Mouse (Mus musculus) B cell, adult 2 months (primary cell): ENCODE data around the gene Ier2.
A peak's percentile ranks its signal among the peaks of the same experiment; 100 is the strongest.

Experiments
- DNase-seq, 2 experiments: peaks; one replicate each; pipeline ENCODE4 v3.0.0; 2022

The Ier2 gene

DNA sequence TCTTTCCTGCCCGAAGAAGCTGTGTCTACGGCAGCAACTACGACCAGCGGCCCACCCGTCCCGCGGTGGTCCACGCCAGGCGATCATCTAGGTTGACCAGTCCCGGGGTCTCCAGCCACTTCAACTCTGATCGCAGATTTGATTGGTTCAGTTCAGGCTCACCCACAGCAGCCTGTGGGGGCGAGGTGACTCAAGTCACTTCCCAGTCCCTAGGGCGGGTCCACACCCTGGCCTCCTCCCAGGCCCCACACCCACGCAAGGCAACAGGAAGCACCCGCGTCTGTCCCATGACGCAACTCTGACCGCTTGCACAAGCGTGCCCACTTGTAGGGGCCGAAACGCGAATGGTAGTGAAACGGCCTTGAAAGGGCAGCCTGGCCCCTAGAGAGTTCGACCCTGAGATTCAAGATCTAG, 1.2 kb downstream of the Ier2 start:
- peak; percentile 83 to 85 for DNase-seq

DNA sequence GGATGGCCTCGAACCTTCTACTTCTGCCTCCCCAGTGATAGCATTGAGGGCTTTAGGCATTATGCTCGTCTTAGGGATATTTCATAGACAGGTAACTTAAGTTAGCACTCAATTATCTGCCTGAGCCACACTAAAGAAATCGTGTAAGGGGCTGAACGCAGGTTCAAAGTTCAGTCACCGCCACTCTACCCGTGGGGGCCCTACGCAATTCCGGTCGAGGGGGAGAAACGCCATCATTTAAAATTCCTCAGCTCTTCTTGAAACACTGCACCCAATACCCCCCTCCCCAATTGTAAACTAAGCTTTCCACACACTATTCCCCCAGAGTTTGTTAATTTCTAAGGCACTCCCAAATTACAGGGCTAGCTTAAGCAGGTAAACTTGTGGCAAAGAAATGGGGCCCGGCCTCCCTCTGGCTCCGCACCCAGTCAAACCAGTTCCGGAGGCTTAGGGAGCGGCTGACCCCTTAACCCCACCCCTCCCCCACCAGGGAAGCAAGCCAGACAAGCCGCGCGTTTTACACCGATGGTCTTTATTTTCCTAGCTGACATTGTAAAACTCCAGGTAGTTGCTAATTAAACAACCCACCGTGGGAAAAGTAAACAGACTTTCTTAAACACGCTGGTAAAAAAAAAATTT, 1.7 kb downstream of the Ier2 start:
- peak; percentile 34 to 37 for DNase-seq

DNA sequence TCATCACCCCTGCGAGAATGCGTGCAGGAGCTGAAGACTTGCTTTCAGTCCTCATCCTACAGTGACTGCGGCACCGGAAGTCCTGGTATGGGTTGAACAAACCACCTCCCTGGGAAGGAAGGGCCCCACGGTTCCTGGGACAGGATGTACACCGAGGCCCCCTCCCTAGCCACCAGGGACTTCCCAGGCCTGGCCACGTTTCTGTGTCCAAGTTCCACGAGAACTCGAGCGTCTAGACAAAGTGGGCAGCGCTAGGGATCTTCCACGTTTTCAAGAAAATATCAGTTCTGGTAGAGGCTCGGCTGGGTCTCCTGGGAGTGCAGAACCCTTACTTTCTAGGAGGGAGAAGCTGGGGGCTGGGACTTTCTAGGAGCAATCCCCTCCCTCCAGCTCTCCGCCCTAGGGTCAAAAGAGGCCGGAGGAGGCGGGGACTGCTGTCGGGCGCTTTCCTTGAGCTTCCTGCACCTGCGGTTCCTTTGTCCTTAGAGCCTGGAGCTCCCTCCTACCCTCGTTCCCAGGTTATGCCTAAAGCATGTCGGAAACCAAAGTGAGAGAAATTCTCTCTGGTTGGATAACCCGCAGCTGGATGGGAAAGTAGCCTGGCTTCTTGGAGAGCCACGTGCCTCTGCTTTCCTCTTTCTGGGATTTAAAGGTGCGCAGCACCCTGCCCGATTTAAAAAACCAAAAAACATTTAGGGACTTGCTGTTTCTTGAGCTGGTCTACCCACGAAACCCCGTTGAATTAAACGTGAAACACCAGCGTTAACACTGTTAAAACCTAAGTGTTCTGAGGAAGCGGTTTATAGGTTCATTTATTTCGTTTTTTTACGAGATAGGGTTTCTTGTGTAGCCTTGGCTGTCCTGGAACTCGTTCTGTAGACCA, 2.5 kb downstream of the Ier2 start:
- DNase-seq, result peak; percentile 63 to 65

DNA sequence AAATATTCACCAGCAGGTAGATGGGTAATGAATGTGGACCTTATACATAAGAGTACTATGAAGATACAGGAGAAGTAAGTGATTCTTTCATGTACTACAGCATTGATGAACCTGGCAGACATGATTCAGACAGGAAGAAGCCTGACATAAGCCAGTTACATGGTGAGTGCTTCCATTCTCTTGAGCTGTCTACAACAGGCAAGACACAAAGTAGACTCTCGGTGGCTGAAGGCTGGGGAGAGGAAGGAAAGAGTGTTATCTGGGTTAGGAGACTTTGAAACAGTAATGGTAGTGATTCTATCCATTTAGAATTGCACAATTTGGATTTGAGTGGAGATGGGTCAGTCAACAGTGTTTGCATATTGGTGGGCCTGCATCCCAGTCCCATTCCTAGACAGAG, 3.7 kb downstream of the Ier2 start:
- DNase-seq, result no peak

DNA sequence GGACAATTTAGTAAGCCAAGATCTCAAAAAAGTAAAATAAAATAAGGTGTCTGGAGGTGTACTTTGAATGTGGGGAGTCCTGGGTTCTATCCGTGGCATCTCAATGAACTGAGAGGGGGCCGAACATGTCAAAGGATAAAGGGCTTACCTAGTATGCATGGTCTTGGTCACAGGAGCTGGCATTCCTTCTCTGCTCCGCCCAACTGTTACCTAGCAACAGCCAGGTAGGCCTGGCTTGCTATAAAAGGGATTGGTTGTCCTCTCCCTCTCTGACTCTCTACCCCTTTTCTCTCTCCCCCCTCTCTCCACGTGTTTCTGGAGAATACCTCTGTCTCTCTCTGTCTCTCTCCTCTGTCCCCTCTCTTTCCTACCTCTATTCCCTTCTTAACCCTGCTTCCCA, 5.0 kb downstream of the Ier2 start:
- DNase-seq, result no peak

DNA sequence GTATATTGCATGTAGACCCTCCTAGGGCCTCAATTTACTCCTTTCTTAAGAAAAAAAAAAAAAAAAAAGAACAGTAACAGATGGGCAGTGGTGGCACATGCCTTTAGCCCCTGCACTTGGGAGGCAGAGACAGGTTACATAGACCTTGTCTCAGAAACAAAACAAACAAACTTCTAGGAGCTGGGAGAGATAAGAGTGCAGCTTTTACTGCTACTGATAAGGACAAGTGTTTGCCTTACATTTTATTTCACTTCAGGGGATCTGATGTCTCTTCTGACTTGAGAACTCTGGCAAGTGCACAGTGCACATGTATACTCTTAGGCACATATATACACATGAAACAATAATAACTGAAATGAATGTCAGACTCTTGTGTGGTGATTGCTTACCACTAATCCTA, 5.4 kb downstream of the Ier2 start:
- DNase-seq, result no peak

DNA sequence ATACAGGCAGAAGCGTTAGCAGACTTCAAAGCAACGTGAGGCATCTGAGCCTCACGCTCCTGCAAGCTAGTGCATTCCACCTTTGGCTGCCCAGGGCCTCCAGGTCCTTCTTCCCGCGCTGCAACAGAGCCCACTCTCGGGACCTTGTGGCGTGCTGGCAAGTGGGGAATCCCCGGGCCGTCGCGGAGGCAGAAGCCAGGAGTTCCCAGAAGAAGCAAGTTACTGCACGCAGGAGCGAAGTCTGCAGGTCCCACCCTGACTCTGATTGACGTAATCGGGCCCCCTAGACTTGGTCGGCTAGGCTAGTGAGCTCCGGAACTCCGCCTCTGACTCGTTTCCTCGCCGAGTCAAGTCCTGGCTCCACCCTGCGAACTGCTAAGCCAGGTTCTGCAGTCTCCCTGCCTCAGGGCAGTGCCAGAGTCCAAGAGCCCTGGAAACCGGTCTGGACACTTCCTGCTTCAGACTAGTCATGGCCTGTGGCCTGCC, 6.0 kb downstream of the Ier2 start:
- peak; percentile 70 to 74 for DNase-seq

DNA sequence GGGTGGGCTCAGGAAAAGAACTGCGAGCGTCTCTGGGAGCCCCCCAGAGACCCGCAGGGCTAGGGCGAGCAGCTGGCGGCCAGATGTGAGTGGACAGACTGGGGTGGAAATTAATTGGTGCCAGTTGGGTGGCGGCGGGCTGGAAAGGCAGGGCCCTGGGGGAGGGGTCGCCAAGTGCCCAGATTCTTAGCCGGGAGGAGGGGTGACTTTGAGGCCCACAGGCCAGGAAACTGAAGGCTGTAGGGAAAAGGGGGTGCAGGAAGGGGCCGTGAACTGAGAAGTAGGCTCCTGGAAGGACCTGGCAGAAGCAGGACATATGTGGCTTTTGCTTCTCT, 6.5 kb downstream of the Ier2 start:
- DNase-seq, result no peak

DNA sequence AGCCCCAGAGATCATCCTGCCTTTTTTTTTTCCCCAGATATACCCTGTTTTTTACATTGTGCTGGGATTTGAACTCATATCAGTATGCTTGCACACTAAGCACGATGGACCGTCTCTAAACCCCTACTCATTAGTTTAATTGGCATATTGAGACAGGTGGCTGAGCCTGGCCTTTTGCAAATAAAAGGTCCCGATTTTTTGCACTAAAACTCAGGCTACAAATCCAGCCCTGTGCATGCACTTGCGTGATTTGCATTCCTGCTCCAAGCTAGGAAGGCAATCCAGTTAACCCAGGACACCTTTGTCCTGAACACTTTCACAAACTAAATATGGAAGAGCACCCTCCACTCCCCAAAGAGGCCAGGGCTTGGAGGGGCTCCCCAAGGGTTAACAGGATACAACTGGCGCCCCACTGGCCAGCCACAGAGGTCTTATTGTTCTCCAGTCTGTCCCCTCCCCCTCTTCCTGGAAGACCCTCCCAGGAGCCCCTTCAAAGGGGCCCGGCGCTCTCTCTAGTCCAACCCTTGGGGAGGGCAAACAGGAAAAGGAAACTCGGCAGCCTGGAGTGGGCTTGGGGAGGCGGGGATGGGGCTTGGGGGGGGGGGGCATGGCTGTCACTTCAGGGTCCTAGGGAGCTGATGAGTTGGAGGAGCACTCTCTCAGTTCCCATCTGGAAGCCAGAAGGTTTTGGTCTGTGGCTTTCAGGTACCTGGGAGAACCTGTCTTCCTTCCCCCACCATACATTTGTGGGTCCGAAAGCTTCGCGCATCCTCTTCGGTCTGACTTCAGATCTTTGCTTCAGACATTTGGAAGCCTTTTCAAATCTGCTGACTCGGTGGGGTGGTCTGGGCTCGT, 7.1 kb downstream of the Ier2 start:
- DNase-seq, result no peak

DNA sequence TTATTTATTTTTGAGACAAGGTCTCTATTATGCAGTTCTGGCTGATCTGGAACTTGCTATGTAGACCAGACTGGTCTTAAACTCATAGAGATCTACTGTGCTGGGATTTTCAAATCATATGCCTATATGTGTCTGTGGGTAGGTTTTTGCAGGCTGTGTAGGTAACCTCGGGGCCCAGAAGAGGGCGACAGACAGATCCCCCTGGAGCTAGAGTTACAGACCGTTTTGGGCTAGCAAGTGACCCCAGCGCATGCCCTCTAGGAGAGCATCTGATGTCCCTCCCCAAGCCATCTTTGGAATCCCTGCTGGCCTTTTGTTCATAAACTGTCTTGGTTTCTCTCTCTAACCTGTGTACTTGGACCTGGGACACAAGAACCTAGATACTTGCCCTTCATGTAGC, 8.1 kb downstream of the Ier2 start:
- DNase-seq, result peak; percentile 44 to 48

DNA sequence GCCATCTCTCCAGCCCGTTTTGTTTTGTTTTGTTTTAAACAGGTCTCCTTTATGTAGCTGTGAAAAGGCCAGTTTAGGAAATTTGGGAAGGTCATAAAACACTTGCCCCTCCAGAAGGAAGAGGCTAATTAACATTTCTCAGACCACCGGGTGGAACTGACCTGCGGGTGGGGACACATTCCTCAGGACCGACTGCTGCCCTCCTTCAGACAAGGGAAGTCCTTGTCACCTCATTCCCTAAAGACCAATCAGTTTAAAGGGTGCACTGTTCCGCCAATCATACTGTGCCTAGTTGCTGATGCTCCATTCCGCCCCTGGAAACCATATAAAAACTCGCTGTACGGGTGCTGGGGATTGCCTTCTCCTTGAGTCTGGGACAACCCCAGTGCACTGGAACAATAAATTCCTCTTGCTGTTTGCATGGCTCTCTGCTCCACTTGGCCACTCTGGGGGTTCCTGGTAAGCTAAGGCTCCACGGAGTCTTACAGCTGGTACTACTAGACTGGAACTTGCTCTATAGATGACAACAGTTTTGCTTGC, 9.5 kb downstream of the Ier2 start:
- no peak for DNase-seq

DNA sequence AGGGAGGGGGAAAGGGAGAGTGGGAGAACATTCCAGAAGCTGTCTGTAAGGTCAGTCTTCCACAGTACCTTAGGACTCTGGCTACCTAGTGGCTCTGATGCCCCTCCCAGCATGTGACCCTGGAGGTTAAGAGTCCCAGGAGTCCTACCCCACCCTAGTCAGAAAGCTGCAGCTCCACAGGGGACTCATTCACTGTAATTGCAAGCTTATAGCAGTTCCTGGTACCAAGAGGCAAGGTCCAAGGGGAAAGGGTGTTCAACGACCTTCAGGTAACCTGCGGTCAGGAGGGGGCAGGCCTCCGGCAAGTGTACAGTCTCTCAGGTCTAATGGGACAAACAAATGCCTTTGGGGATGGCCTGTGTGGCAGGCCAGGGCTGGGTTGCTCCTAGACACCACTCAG, 12.4 kb downstream of the Ier2 start:
- DNase-seq, result no peak

DNA sequence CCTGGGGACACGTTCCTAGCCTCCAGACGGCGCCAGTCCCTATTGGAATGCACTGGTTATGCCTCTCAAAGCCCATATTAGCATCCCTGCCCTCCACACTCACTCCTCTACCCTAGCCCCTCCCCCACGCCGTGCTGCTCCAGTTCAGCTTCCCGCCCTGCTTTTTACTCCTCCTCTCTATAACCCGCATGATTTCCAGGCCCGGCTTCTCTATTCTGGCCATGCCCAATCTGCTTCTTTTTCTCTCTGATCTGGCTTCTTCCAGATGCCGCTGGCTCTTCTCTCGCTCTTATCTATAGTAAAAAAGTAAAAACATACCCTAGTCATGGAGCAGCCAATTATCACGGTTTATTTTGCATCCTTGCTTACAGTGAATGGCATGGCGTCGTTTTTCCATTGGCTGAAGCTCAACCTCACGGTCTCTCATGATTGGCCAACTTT, 15.2 kb downstream of the Ier2 start:
- no peak for DNase-seq

DNA sequence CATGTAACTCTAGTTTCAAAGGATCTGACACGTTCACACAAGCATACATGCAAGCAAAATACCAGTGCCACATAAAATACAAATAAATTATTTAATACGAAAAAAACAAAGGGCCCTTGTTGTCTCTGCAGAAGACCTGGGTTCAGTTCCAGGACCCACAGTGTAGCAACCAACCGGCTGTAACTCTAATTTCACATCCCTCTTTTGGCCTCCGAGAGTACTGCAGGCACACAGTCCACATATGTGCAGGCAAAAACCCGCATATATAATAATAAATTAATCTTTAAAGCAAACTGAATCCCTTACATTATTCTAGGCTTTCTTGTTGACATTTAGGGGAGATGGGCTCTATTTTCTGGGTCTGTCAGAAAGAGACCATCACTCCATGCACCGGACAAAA, 15.9 kb downstream of the Ier2 start:
- DNase-seq, result peak; percentile 32 to 36

DNA sequence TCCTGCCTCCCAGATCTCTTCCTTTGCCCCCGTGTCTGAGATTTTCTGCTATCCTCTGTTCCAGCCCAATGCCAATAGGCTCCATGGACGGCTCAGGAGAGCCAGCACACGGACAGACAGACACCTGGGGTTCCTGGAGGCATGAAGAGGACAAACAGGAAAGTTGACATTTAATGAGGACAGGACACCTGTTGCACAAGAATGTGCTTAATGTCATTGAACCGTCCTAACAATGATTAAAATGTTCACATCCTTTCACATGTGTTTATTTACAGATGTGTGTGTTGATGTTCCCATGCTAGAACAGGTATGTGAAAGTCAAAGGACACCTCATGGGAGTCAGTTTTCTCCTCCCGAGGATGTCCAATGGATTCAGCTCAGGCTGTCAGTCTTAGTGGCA, 19.6 kb downstream of the Ier2 start:
- DNase-seq, result no peak

DNA sequence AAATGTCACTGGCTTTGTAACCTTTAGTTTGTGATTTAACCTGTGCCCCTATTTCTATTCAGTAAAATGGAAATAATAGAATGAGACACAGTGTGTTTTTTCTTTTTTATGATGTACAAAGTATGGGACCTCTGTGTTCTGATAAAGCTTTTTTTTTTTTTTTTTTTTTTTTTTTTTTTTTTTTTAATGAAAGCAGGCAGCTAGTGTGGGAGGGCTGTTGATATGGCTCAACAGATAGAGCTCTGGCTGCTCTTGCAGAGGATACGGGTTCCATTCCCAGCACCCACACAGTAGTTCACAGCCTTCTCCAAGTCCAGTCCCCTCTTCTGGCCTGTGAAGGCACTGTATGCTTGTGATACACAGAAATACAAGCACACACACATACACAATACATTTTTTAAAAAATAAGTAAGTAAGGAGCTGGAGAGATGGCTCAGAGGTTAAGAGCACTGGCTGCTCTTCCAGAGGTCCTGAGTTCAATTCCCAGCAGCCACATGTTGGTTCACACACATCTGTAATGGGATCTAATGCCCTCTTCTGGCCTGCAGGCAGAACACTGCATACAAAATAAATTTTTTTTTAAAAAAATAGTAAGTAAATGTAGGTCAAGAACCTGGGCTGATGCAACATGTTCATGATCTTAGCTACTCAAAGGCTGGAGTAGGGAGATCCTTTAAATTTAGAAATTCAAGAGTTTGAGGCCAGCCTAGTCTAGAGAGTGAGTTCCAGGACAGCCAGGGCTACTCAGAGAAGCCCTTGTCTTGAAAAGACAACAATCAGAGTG, 20.9 kb downstream of the Ier2 start:
- no peak for DNase-seq

DNA sequence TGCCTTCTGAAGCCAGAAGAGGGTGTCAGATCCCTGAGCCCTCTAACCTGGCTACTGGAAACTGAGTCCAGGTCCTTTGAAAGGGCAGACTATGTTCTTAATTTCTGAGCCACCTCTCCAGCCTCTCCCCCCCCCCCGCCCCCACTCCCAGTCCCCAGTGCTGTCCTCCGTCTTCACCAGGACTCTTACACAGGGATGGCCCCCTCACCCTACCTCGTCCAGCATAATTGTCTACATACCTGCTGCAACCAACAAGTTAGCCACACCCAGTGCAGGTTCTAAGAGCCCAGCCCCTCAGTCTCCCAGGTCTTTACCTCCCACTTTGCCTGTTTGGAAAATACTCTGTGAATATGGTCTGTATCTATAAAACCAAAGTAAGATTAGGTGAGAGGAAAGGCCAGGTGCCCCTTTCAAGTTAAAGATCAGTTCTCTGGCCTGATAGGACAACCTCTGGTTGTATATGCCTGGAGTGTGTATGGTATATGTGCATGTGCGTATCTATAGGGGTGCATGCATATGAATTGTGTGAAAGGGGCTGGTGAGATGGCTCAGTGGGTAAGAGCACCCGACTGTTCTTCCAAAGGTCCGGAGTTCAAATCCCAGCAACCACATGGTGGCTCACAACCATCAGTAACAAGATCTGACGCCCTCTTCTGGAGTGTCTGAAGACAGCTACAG, 21.9 kb downstream of the Ier2 start:
- DNase-seq, result no peak

DNA sequence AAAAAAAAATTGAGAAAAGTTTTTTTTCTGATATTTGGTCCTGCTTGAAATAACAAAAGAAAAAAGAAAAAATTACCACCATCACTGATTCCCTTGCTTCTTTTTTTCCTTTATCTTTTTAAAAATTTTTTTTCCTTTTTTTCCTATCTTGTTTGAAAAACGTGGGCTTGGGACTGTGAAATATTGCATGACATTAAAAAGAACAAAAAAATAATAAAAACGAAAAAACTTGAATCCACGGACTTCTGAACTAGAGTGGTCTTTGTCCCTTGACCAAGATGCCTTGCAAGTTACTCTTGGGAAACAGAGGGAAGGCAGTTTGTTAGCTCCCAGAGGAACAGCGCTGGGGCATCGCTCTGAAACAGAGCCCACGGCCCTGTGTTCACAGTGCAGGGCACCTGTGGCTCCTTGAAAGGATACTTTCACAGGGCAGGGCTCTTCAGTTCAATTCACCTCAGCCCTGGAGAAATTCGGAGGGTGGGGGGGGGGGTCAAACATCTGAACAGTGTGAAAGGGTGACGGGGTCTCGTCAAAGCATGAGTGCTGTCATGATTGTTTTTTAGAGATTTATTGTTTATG, 22.6 kb downstream of the Ier2 start:
- no peak for DNase-seq

DNA sequence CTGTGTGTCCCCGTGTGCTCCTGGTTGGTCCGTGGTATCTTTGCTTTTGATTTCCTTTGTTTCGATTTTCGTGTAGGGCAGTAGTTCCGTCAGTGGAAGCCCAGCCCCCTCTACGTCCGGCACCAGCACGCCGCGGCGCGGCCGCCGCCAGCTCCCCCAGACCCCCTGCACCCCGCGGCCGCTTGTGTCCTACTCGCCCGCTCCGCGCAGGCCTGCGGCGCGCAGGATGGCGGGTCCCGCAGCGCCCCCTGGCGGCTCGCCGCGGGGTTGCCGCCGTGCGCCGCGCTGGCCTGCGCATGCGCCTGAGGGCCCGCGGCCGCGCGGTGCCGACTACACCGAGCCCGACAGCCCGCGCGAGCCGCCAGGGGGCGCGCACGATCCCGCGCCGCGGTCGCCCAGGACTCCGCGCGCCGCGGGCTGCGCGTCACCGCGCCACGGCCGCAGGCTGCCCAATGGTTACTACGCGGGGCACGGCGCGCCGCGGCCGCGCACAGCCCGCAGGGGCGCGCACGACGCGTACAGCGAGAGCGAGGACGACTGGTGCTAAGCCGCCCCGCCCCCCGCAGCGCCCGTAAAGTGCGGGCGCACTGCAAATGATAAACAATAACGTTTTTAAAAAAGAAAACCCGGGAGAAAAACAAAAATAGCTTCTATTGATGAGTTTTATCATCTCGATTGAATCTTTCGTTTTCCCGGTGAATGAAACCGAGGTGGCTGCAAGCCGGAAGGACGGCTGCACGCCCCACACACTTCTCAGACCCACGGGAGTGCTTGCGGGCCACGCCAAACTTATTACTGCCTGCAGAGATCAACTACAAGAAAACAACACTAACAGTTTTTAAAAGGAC, 23.3 kb downstream of the Ier2 start:
- DNase-seq, result peak; percentile 95 to 98

DNA sequence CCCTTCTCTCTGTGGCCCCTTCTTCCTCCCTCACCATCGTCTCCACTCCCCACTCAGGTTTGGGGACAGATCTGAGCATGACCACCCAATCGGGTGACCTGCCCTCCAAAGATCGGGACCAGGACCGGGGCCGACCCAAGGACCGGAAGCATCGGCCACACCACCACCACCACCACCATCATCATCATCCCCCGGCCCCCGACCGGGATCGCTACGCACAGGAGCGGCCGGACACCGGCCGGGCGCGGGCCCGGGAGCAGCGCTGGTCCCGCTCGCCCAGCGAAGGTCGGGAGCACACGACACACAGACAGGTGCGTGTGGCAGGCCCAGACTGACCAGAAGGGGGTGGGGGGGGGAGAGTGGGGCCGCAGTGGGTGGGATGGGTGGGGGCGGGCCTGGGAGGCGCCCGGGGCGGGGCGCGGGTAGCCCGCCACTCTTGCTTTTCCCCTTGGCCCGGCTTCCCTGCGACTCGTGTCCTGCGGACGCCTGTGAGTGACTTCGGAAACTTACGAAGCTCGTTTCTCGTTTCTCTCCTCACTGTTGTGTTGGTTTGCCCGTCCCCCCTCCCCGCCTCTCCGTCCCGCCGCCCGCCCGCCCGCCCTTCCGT, 24.0 kb downstream of the Ier2 start:
- DNase-seq, result peak; percentile 38
